Mouse (Mus musculus): ENCODE results near the gene Pex5l.

Pex5l gene

GRCm38 (mm10) chr3:33063590-33063989 is 79.5 kb downstream of the Pex5l start:
- DNase-seq (ENCODE audit: low read depth, low spot score), result no peak

- no peak for DNase-seq (ENCODE audit: low read depth, low spot score)
Measured at GRCm38 (mm10) chr3:33061428-33061827, 81.6 kb downstream of the Pex5l start.

GRCm38 (mm10) chr3:33061016-33061415 is 82.0 kb downstream of the Pex5l start:
- no peak for DNase-seq (ENCODE audit: low read depth, low spot score)

GRCm38 (mm10) chr3:33060343-33060937 is 82.6 kb downstream of the Pex5l start:
- no peak for DNase-seq (ENCODE audit: low read depth, low spot score)

GRCm38 (mm10) chr3:33048304-33048703 is 94.7 kb downstream of the Pex5l start:
- DNase-seq (ENCODE audit: low read depth, low spot score), result no peak

- DNase-seq (ENCODE audit: low read depth, low spot score), result no peak
Measured at GRCm38 (mm10) chr3:33044799-33045106, 98.3 kb downstream of the Pex5l start.

- DNase-seq (ENCODE audit: low read depth, low spot score), result peak; percentile 34
Measured at GRCm38 (mm10) chr3:33043896-33044798, 98.9 kb downstream of the Pex5l start.

GRCm38 (mm10) chr3:33024566-33024965 is 118.5 kb downstream of the Pex5l start:
- DNase-seq (ENCODE audit: low read depth, low spot score), result no peak

GRCm38 (mm10) chr3:33003901-33004300 is 139.1 kb downstream of the Pex5l start:
- DNase-seq (ENCODE audit: low read depth, low spot score), result no peak

GRCm38 (mm10) chr3:33001769-33002168 is 141.3 kb downstream of the Pex5l start:
- DNase-seq (ENCODE audit: low read depth, low spot score), result no peak

GRCm38 (mm10) chr3:33000383-33001015 is 142.5 kb downstream of the Pex5l start:
- DNase-seq (ENCODE audit: low read depth, low spot score), result no peak

- no peak for DNase-seq (ENCODE audit: low read depth, low spot score)
Measured at GRCm38 (mm10) chr3:32991713-32992575, 151.1 kb downstream of the Pex5l start.

GRCm38 (mm10) chr3:32987806-32988205 is 155.2 kb downstream of the Pex5l start:
- DNase-seq (ENCODE audit: low read depth, low spot score), result no peak

GRCm38 (mm10) chr3:32985141-32985540 is 157.9 kb downstream of the Pex5l start:
- DNase-seq (ENCODE audit: low read depth, low spot score), result no peak

- DNase-seq (ENCODE audit: low read depth, low spot score), result no peak
Measured at GRCm38 (mm10) chr3:32979981-32980380, 163.1 kb downstream of the Pex5l start.

- DNase-seq (ENCODE audit: low read depth, low spot score), result no peak
Measured at GRCm38 (mm10) chr3:32979238-32979637, 163.8 kb downstream of the Pex5l start.

GRCm38 (mm10) chr3:32970257-32970656 is 172.8 kb downstream of the Pex5l start:
- DNase-seq (ENCODE audit: low read depth, low spot score), result no peak

GRCm38 (mm10) chr3:32968671-32969425 is 174.2 kb downstream of the Pex5l start:
- DNase-seq (ENCODE audit: low read depth, low spot score), result no peak

- no peak for DNase-seq (ENCODE audit: low read depth, low spot score)
Measured at GRCm38 (mm10) chr3:32965528-32965927, 177.5 kb downstream of the Pex5l start.

GRCm38 (mm10) chr3:32961494-32961893 is 181.6 kb downstream of the Pex5l start:
- DNase-seq (ENCODE audit: low read depth, low spot score), result no peak

- DNase-seq (ENCODE audit: low read depth, low spot score), result no peak
Measured at GRCm38 (mm10) chr3:32951382-32951781, 191.7 kb downstream of the Pex5l start.

Data from brain, embryonic 18.5 days (tissue).